Mouse (Mus musculus): ENCODE data around the gene 1700001C19Rik. TPM values are rescaled to one million over a fixed set of nuclear protein-coding genes. Genes with fewer than 3 reads are reported as not detected.
A peak's percentile ranks its signal among the peaks of the same experiment; 100 is the strongest.

Gene 1700001C19Rik
- total and polyA plus RNA-seq, 3 experiments: not detected

DNA sequence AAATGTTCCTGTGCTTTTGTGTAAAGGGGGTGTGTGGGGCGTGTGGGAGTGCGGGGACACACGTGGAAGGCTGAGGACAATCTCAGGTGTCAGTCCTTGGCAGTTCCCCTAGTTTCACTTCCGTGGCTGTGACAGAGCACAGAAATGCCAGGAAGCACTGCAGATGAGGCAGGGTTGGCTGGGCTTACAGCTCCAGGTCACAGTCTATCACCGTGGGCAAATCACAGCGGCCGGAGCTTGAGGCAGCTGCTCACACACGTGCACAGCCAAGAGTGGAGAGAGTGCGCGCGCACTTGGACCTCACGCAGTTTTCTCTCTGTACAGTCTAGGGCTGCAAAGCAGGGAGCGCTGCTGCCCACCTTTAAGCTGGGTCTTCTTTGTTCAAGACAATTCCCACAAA, 21.1 kb upstream of the 1700001C19Rik start:
- Histone ChIP-seq H3K4me1 (ENCODE audit: control insufficient read depth in 1 of 2, insufficient read depth in 2 of 2) (peaks cover 18 to 47% of the 10 kb centered on the region in 2 experiments), H3K4me2 (ENCODE audit: insufficient read depth, low read depth, poor library complexity, severe bottlenecking) (no peak overlapping the region), H3K27me3 (replicated peaks) (no peaks in the 10 kb centered on the region), H3K79me2 (replicated peaks; ENCODE audit: control insufficient read depth, extremely low read depth, insufficient read depth, poor library complexity, severe bottlenecking) (no peaks in the 10 kb centered on the region), H3K9me3 (replicated peaks; ENCODE audit: low read length) (no peaks in the 10 kb centered on the region), H3K9ac (ENCODE audit: insufficient read depth, low read depth) (no peak overlapping the region), H3K36me3 (replicated peaks in 1 of 2; ENCODE audit: control insufficient read depth in 1 of 2, insufficient read depth in 1 of 2, low read length in 1 of 2) (no peaks in the 10 kb centered on the region), H3K4me3 (replicated peaks in 1 of 3; ENCODE audit: low read depth in 2 of 3, low read length in 2 of 3, poor library complexity in 1 of 3) (no peak overlapping the region), H3K27ac (ENCODE audit: insufficient read depth, low read depth) (no peak overlapping the region)
- TF ChIP-seq NRF1 (IDR thresholded peaks at IDR 0.05; ENCODE audit: low read depth, low read length): no peak
- no peak for TF ChIP-seq CHD1 (IDR thresholded peaks at IDR 0.05; ENCODE audit: low read depth, low read length)
- no peak for TF ChIP-seq USF2 (conservative IDR thresholded peaks at IDR 0.05; ENCODE audit: low read depth, low read length)
- TF ChIP-seq TCF12 (IDR thresholded peaks at IDR 0.05; ENCODE audit: low read depth, low read length): no peak
- TF ChIP-seq MAZ (IDR thresholded peaks at IDR 0.05; ENCODE audit: low read depth, low read length): no peak
- no peak for TF ChIP-seq RCOR1 (conservative IDR thresholded peaks at IDR 0.05; ENCODE audit: low read depth, low read length)
- TF ChIP-seq ETS1 (conservative IDR thresholded peaks at IDR 0.05; ENCODE audit: low read depth, low read length): no peak
- TF ChIP-seq ELF1 (IDR thresholded peaks at IDR 0.05; ENCODE audit: low read depth, low read length): no peak
- no peak for TF ChIP-seq TBP (conservative IDR thresholded peaks at IDR 0.05; ENCODE audit: low read depth, low read length)
- no peak for TF ChIP-seq SMC3 (IDR thresholded peaks at IDR 0.05; ENCODE audit: low read depth, low read length)
- dilution Hi-C loops (cut with MboI; ENCODE audit: extremely low pct_ligation_motif_present, extremely low pct_unique_long_range_greater_than_20kb, low sequenced_read_pairs) (no loop called here), in situ Hi-C loops (cut with MboI; ENCODE audit: low pct_ligation_motif_present, low pct_unique_long_range_greater_than_20kb, low sequenced_read_pairs) (no loop called here)
- no peak for DNase-seq (ENCODE audit: extremely low read depth)

DNA sequence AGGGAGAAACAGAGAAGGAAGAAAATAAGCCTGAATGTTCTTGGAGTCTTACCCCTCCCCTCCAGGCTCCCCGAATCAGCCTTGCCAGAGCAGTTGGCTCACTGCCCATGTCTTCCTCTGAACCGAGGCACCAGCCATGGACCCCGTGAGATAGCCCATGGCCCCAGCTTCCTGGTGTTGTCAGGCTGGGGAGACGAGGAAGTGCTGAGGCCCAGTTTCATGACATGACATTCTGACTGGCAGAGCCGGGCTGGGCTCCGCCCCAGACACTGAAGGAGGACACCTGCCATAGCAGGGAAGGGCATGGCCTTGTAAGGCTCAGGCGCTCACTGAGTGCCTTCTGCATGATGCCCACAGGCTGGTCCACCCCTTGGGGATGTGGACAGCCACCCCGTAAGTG, 17.5 kb upstream of the 1700001C19Rik start:
- Histone ChIP-seq H3K36me3 (replicated peaks in 1 of 2; ENCODE audit: control insufficient read depth in 1 of 2, insufficient read depth in 1 of 2, low read length in 1 of 2) (peaks cover 0 to 2% of the 10 kb centered on the region in 2 experiments), H3K27me3 (replicated peaks) (no peaks in the 10 kb centered on the region), H3K4me2 (ENCODE audit: insufficient read depth, low read depth, poor library complexity, severe bottlenecking) (peak overlapping the region; percentile 45), H3K79me2 (replicated peaks; ENCODE audit: control insufficient read depth, extremely low read depth, insufficient read depth, poor library complexity, severe bottlenecking) (no peaks in the 10 kb centered on the region), H3K9me3 (replicated peaks; ENCODE audit: low read length) (no peaks in the 10 kb centered on the region), H3K27ac (ENCODE audit: insufficient read depth, low read depth) (no peak overlapping the region), H3K4me1 (ENCODE audit: control insufficient read depth in 1 of 2, insufficient read depth in 2 of 2) (peaks cover 16 to 46% of the 10 kb centered on the region in 2 experiments), H3K9ac (ENCODE audit: insufficient read depth, low read depth) (peak overlapping the region; percentile 53), H3K4me3 (replicated peaks in 1 of 3; ENCODE audit: low read depth in 2 of 3, low read length in 2 of 3, poor library complexity in 1 of 3) (peak overlapping the region; percentile 41 to 63 (median 43))
- dilution Hi-C loops (cut with MboI; ENCODE audit: extremely low pct_ligation_motif_present, extremely low pct_unique_long_range_greater_than_20kb, low sequenced_read_pairs): no loop called here
- in situ Hi-C loops (cut with MboI; ENCODE audit: low pct_ligation_motif_present, low pct_unique_long_range_greater_than_20kb, low sequenced_read_pairs): no loop called here
- peak; percentile 78 for DNase-seq (ENCODE audit: extremely low read depth)
- TF ChIP-seq USF2 (conservative IDR thresholded peaks at IDR 0.05; ENCODE audit: low read depth, low read length) (no peak), UBTF (IDR thresholded peaks at IDR 0.05; ENCODE audit: low read depth, low read length) (no peak), MXI1 (IDR thresholded peaks at IDR 0.05; ENCODE audit: low read depth, low read length) (peak; percentile 47; the same call in 1 of the 2 replicates), GABPA (IDR thresholded peaks at IDR 0.05; ENCODE audit: insufficient replicate concordance, low read depth, low read length) (no peak), RAD21 (IDR thresholded peaks at IDR 0.05; ENCODE audit: low read depth, low read length) (no peak), CHD2 (IDR thresholded peaks at IDR 0.05; ENCODE audit: low read length) (no peak), POLR2A (IDR thresholded peaks at IDR 0.05; ENCODE audit: low read depth, low read length) (peak; percentile 76), TCF12 (IDR thresholded peaks at IDR 0.05; ENCODE audit: low read depth, low read length) (peak; percentile 78), MYC (IDR thresholded peaks at IDR 0.05; ENCODE audit: low read depth, low read length) (0 out of 2 replicates have a peak, but pooled peaks have one; percentile 44), RCOR1 (conservative IDR thresholded peaks at IDR 0.05; ENCODE audit: low read depth, low read length) (no peak), HCFC1 (IDR thresholded peaks at IDR 0.05; ENCODE audit: low read depth, low read length) (peak; percentile 73), BHLHE40 (IDR thresholded peaks at IDR 0.05; ENCODE audit: low read depth, low read length) (no peak), ETS1 (conservative IDR thresholded peaks at IDR 0.05; ENCODE audit: low read depth, low read length) (no peak), CTCF (conservative IDR thresholded peaks at IDR 0.05 in 1 of 2, IDR thresholded peaks at IDR 0.05 in 1 of 2; ENCODE audit: low read depth in 2 of 2, low read length in 2 of 2) (no peak), TBP (conservative IDR thresholded peaks at IDR 0.05; ENCODE audit: low read depth, low read length) (0 out of 2 replicates have a peak, but pooled peaks have one; percentile 37), ZNF384 (IDR thresholded peaks at IDR 0.05; ENCODE audit: low read depth, low read length) (no peak), MAZ (IDR thresholded peaks at IDR 0.05; ENCODE audit: low read depth, low read length) (no peak), POLR2AphosphoS2 (IDR thresholded peaks at IDR 0.05; ENCODE audit: low read depth, low read length) (no peak), IRF4 (IDR thresholded peaks at IDR 0.05; ENCODE audit: low read depth, low read length) (no peak), ELF1 (IDR thresholded peaks at IDR 0.05; ENCODE audit: low read depth, low read length) (peak; percentile 92), EP300 (IDR thresholded peaks at IDR 0.05; ENCODE audit: low read length) (no peak), PAX5 (IDR thresholded peaks at IDR 0.05; ENCODE audit: low read length) (no peak), JUND (conservative IDR thresholded peaks at IDR 0.05; ENCODE audit: low read depth, low read length) (no peak), CHD1 (IDR thresholded peaks at IDR 0.05; ENCODE audit: low read depth, low read length) (no peak), SIN3A (IDR thresholded peaks at IDR 0.05; ENCODE audit: low read length) (no peak), SMC3 (IDR thresholded peaks at IDR 0.05; ENCODE audit: low read depth, low read length) (no peak), ZMIZ1 (IDR thresholded peaks at IDR 0.05; ENCODE audit: low read depth, low read length) (no peak), KAT2A (IDR thresholded peaks at IDR 0.05; ENCODE audit: insufficient replicate concordance, low read length) (no peak), ZKSCAN1 (IDR thresholded peaks at IDR 0.05; ENCODE audit: borderline replicate concordance, low read depth, low read length) (no peak), MAX (IDR thresholded peaks at IDR 0.05; ENCODE audit: low read length) (no peak; the same call in 1 of the 2 replicates), ZC3H11A (IDR thresholded peaks at IDR 0.05; ENCODE audit: low read depth, low read length) (no peak)
